Mouse (Mus musculus): ENCODE results near the gene Tmem231.
"Not testable (repeated sequence)": the region's sequence is repeated elsewhere in the genome, so short reads cannot be mapped to it uniquely, and the experiment has no call there.

Tmem231 gene

GRCm38 (mm10) chr8:111947954-111948353 is 14.3 kb upstream of the Tmem231 start:
- no peak for DNase-seq

- no peak for DNase-seq
Measured at GRCm38 (mm10) chr8:111947144-111947543, 13.5 kb upstream of the Tmem231 start.

- no peak for DNase-seq
Measured at GRCm38 (mm10) chr8:111943544-111943943, 9.9 kb upstream of the Tmem231 start.

- peak; percentile 54 for DNase-seq
Measured at GRCm38 (mm10) chr8:111941101-111941454, 7.4 kb upstream of the Tmem231 start.

GRCm38 (mm10) chr8:111940171-111941100 is 6.8 kb upstream of the Tmem231 start, which contains the start of gene Gabarapl2:
Gene Gabarapl2 (plus strand): TSS chr8:111940703.
- peak; percentile 94 for DNase-seq

- DNase-seq = peak; percentile 26
Measured at GRCm38 (mm10) chr8:111939516-111940142, 5.9 kb upstream of the Tmem231 start.

GRCm38 (mm10) chr8:111938076-111938985 is 4.7 kb upstream of the Tmem231 start:
- not testable (repeated sequence) for DNase-seq

- DNase-seq = no peak
Measured at GRCm38 (mm10) chr8:111937184-111937583, 3.5 kb upstream of the Tmem231 start.

- DNase-seq = no peak
Measured at GRCm38 (mm10) chr8:111934201-111934600, 520 bp upstream of the Tmem231 start.

- DNase-seq = peak; percentile 20
Measured at GRCm38 (mm10) chr8:111932580-111933336, 923 bp downstream of the Tmem231 start.

- no peak for DNase-seq
Measured at GRCm38 (mm10) chr8:111931721-111932120, 2.0 kb downstream of the Tmem231 start.

GRCm38 (mm10) chr8:111929648-111930344 is 3.9 kb downstream of the Tmem231 start:
- no peak for DNase-seq

- DNase-seq = no peak
Measured at GRCm38 (mm10) chr8:111924976-111925375, 8.7 kb downstream of the Tmem231 start.

- peak; percentile 44 for DNase-seq
Measured at GRCm38 (mm10) chr8:111923383-111923804, 10.3 kb downstream of the Tmem231 start.

- DNase-seq = no peak
Measured at GRCm38 (mm10) chr8:111920971-111921370, 12.7 kb downstream of the Tmem231 start.

- peak; percentile 8 for DNase-seq
Measured at GRCm38 (mm10) chr8:111919663-111920062, 14.0 kb downstream of the Tmem231 start.

GRCm38 (mm10) chr8:111912860-111913432 is 20.7 kb downstream of the Tmem231 start:
- no peak for DNase-seq

GRCm38 (mm10) chr8:111911572-111911971 is 22.1 kb downstream of the Tmem231 start:
- no peak for DNase-seq

- DNase-seq = no peak
Measured at GRCm38 (mm10) chr8:111909621-111910450, 23.8 kb downstream of the Tmem231 start, which contains the start of gene Chst5. Gene Chst5 (minus strand): TSS chr8:111910447.

GRCm38 (mm10) chr8:111905500-111906121 is 28.1 kb downstream of the Tmem231 start:
- DNase-seq = no peak

Data from thymus, postnatal 25 days (tissue).